Mouse (Mus musculus) G1E-ER4 (cell line): Measurements from ENCODE around the gene Spata20. TPM values are rescaled to one million over a fixed set of nuclear protein-coding genes. Genes with fewer than 3 reads are reported as not detected.

Experiments
- GATA1 ChIP-seq: IDR thresholded peaks from one replicate; pipeline ENCODE4 v1.8.0; 2012; ENCODE audit warnings: low read length, inconsistent platforms
- polyA plus RNA-seq: library from polyadenylated mRNA; stranded (reverse); fragments of >175 nt; gene quantifications from 2 replicates; pipeline ENCODE4 v1.2.3, GENCODE M21; 2012

The Spata20 gene
- polyA plus RNA-seq, 1 experiment, result not detected

DNA sequence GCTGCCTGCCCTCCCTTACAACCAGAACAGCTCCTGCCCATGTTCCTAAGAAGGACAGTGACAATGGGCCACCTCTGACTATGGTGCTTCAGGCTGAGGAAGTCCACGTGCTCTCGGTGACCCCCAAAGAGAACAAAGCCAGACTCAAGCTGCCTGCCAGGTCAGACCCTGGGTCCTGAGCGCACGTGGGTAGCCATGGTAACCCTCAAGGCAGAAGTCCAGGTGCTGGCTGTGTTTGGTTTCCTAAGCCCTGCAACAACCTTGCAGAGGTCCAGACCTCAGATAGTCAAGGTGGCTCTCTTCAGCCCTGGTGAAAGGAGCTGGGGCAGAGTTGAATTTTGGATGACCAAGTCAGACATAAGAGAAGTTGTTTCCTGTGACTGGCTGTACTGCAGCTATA is 3.8 kb upstream of the Spata20 start:
- TF ChIP-seq GATA1, result no peak

DNA sequence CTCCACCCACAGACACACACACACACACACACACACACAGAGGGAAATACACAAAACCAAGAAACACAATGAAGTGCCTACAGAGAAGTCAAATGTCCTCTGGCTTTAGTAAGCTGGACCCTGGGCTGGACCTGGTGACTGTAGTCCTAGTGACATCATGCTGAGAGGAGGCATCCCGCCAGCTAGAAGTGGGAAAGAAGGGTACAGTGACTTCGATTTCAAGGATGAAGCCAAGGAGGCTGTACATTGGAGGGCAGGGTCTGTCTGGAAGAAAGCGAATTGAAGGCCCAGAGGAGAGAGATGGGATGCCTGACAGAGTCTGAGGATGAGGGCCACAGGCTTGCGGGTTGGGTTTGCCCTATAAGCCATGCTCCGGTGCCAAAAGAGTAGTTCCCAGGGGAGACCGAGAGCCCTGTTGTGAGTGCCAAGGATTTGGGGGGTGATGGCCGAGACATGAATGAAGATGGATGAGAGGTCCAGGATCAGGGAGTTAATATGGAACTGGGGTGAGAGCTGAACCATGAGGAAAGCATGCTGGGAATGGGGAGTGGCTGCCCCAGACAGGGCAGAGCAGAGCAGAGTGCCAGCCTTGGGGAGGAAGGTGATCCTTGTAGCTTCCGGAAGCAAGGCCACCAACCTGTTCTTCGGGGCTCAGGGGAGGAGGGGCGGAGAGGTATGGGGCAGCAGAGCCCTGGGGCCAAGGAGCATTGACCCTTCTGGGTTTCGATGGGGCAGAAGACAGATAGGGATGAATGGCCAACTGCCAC is 3.0 kb upstream of the Spata20 start:
- TF ChIP-seq GATA1, result no peak

DNA sequence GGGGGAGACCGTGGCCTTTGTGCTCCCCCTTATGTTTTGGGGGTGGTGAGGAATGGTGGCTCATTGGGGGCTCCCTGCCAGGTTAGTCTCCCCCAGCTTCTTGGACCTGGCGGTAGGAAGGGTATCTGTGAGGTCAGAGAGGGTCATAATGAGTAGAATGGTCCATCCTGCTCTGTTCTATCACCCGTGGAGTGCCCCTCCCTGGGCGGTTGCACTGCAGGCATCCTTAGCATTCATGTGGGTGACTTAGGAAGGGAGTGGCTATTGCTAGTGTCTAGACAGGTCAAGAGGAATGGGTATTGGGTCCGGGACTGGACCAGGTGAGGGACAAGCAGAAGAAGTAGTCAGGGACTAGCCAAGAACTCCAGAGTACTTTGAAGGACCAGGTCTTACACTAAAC is 756 bp downstream of the Spata20 start:
- no peak for TF ChIP-seq GATA1

DNA sequence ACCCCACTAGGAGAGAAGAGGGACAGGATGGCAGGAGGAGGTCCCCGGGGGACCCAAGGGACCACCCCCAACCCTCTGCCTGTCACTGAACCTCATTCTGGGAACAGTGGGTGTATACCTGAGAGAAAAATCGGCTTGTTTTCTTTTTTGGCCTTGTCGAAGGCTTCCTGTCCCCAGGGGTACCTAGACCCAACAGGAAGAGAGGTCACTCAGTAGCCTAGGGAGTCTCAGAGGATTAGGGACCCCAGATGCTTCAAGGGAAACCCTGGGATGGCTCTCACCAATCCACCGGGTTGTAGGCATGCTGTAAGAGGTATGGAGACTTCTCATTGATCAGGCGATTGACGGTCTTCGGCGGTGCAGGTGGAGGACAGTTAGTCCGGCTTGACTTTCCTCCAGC is 1.3 kb downstream of the Spata20 start:
- TF ChIP-seq GATA1, result no peak

DNA sequence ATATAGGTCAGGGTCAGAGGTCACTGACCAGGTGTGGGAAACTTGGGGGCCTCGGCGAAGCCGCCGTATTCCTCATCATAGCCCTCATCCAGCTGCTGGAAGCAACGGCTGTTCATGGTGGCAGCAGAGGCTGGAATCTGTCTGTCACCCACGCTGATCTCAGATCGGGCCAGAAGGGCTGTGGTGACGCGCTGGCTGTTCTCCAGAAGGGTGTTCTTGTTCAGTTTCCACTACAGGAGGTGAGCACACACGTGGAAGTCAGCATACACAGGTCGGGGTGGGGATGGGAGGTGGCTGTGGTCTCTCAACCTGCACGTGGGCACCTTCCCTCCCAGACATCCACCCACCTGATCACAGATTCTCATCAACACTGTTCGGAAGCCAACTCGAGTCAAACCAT is 2.1 kb downstream of the Spata20 start:
- no peak for TF ChIP-seq GATA1

DNA sequence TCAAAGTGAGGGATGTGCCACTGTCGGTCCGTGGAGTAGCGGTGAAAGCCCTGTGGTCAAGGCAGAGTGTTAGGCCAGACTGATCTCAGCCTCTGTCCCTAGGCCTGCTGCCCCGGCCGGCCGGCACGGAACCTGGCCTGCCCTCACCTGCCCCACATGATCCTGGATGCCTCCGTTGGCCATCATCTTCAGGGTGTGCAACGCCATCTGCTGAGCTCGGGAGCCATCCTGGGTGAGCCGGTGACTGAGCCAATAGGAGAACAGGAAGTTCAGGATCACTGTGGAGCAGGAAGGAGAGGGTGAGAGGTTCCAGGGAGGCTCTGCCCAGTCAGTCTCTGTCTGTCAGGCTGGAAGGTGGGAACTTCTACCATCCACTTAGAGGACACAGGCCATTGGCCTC is 2.5 kb downstream of the Spata20 start:
- TF ChIP-seq GATA1, result no peak

DNA sequence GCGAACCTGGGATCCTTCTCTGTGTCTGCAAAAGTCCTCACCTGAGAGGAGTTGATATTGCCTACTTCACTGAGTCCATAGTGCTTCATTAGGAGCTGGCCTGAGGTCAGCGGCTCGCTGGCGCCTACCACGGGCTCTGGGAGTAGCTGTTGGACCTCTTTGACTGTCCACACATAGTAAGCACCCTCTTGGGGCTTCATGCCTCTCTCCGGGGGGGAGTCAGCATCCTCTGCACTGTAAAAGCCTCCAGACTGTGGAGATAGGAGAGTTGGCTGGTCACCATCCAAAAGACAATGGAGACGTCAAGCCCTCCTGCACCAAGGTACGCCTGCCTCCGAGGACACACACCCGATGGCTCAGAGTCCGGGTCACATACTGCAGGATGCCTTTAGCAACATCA is 3.2 kb downstream of the Spata20 start:
- no peak for TF ChIP-seq GATA1

DNA sequence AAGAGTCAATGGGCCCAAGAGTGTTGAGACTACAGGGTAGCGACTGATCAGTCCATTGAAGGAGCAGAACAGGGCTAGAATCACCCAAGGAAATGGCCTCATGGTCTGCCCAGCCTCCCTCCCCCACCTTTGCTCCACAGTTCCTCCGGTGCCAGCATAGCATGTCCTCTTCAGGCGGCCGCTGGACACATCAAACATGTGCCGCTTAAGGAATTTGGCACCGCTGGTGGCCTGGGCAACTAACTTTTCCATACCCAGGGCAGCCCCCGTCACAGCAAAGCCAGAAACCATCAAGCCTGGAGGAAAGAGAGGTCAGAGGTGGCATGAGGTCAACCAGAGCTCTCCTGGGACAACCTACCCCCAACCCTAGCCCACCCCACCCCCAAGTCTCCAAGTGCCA is 4.0 kb downstream of the Spata20 start:
- no peak for TF ChIP-seq GATA1

DNA sequence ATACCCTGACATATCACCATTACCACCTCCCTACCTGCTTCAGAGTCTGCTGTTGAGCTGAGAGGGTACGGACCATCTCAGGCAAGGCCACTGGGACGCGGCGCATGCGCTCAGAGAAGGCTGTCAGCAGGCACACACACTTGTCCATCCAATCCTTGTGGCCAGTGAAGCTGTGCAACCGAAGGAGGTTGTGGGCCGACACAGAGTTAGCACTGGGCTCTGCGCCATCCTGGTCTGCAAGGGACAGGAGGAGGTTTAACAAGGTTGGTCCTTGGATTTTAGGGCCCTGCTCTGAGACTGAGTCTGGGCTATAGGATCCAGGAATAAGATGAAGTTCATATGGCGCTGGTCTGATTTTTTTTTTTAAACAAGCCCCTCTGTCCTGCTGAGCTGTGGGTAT is 5.6 kb downstream of the Spata20 start:
- no peak for TF ChIP-seq GATA1

DNA sequence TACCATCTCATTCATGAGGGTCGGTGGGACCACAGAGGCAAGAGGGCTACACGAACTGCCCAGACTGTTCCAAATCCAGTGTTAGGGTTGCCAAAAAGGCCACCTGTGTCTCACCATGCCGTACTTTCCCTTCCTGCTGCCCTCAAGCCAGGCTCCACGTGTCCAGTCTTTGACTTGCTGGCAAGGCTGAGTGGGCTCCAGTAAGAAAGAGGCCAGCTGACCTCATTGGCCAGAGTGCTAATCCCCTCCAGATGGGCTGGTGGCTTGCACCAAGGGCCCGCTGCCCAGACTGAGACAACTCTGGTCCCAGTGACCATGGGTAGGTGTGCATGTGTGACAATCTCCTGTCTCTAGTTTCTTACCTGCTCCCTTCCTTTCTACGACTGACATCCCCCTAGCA is 8.3 kb downstream of the Spata20 start:
- TF ChIP-seq GATA1, result no peak

DNA sequence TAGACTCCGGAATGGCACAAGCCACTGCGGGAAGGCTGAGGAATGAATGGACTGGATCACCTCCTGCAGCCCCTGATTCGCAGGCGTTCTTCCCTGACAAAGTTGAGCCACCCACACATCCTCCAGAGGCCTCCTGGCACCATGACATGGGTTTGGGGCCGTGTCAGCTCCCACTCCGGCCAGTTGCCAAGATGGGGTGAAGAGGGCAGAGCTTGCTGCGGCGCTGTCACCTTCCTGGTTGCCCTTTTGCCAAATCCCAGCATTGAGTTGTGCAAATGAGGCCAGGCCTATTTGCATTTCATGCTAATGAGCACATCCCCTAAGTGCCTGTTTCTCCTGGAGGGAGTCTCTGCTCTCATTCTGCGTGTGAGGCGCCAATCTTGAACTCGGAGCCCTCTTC is 10.3 kb downstream of the Spata20 start:
- no peak for TF ChIP-seq GATA1

DNA sequence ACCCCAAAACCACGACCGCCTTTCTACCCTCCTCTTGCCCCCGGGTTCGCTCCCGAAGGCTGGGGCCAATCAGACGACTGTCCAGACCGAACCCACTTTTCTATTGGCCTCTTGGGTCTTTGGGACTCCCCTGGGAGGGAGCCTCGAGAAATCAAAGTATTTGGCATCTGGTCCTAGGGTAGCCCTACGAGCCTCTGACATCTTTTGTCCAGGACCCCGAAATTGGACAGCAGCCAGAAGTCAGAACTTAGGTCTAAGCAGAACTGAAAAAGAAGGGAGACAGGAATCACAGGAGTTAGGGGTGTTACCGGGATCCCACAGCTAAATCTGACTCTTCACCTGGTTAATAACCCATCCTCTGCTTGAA is 11.5 kb downstream of the Spata20 start:
- no peak for TF ChIP-seq GATA1

DNA sequence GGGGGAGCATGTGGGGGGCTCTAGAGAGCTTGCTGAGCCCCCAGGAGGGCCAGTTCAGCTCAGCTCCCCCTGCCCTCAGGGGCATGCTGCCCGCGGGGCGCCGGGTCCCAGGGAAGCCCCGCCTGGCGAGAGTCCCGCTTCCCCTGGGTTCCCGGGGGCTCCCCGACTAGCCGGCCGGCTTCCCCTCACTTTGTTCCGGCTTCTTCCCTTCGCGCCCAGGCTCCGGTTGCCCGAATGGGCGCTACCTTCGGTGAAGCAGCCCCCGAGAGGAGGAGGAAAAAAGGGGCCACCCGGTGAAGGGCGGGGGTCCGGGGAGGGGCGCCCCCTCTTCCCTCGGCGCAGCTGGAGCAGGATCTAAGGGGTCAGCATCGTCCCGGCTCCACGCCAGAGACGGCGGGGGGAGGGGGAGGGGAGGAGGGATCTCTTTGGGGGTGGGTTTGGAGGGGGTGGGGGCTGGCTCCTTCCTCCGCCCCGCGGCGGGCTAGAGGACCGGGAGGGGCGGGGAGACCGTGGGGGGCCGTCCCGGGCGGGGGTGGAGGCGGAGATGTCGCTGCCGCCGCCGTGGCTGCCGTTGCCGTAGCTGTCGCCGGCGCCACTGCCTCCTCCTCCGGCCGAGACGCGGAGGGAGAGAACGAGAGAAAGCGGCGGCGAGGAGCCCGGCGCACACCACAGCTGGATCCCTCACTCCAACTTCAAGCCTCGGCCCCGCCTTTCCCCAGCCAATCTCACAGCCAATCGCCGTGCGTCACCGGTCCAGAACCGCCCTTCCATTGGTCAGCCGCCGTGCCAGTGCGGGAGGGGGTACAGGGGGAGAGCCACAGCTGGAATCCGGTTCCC is 12.1 kb downstream of the Spata20 start, which contains the start of gene Cacna1g:
Gene Cacna1g, minus strand, starts transcription at position 492 of the 837 bp plus-strand sequence.
- no peak for TF ChIP-seq GATA1

DNA sequence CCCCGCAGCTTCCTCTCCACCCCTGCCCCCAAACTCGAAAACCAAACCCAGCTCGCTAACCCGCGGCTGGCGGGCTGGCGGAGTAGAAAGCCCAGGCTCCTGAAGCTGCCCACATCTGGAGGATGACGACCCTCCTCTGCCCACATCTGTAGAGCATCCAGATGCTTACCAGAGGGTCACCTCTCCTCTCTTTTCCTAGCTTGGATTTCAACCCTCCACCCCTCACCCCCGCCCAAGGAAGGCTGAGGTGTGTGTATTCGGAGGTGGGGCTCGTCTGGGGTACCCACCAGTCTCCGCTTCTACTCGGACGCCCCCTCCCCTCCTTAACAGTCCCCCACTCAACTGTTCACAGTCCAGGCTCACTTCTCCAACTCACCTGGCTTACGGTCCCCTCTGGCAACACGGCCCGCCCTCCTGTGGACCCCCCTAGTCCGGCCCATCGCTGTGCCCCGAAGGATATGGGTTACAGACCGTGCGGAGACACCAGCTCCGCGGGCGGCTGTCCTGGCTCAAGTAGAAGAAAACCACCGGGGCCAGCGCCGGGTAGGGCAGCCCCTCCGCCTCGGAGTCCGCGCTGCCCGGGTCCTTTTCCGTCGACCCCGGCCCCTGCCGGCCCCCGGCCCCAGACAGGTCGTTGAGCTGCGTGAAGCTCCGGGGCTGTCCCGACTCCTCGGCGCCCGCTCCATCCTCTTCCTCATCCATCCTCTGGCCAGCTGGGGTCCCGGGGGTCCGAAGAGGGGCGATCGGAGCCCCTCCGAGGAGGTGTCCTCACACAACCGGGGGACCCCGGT is 12.9 kb downstream of the Spata20 start:
- no peak for TF ChIP-seq GATA1

DNA sequence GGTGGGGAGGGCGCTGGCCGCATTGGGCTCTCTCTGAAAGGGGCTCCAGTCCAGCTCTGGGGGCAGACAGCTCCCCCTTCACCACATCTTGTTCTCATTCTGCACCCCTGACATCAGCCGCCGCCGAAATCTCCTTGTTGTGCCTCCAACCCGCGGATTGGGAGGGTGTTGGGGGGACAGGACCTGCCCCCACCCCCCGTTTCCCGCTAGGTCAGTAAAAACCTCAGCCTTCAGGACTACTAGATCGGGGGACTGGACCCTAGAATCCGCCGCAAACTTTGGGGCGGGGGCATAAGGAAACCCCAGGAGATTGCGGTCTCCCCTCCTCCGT is 13.4 kb downstream of the Spata20 start:
- TF ChIP-seq GATA1, result no peak
